Mouse (Mus musculus): ENCODE results near the gene Kpna3. TPM values are rescaled to one million over a fixed set of nuclear protein-coding genes. Genes with fewer than 3 reads are reported as not detected.

The Kpna3 gene
- polyA plus RNA-seq, 2 experiments, result 13.4 to 27.7 TPM

GRCm38 (mm10) chr14:61344590-61344989 lies 95.1 kb downstream of the Kpna3 start:
- Histone ChIP-seq H3K4me1 (replicated peaks; ENCODE audit: control insufficient read depth in 2 of 2, insufficient read depth in 2 of 2, low read length in 1 of 2) (peaks cover 0 to 4% of the 10 kb centered on the region in 2 experiments; a peak in 2 of 4 replicates), H3K4me3 (ENCODE audit: insufficient read depth in 1 of 2, low read depth in 2 of 2, low read length in 2 of 2) (no peak overlapping the region), H3K9ac (replicated peaks) (no peak overlapping the region), H3K27me3 (ENCODE audit: control insufficient read depth, insufficient read depth, low read length) (no peaks in the 10 kb centered on the region), H3K4me2 (ENCODE audit: low read depth) (no peak overlapping the region), H3K36me3 (replicated peaks; ENCODE audit: control insufficient read depth, insufficient read depth, low read depth) (no peaks in the 10 kb centered on the region), H3K9me3 (ENCODE audit: control insufficient read depth, low read length) (no peaks in the 10 kb centered on the region), H3K27ac (no peak overlapping the region)
- no peak for TF ChIP-seq CTCF (IDR thresholded peaks at IDR 0.05; ENCODE audit: low read depth)
- no peak for TF ChIP-seq EP300 (IDR thresholded peaks at IDR 0.05; ENCODE audit: low read depth)
- ATAC-seq (ENCODE audit: insufficient read depth) (no peak), DNase-seq (ENCODE audit: low read depth in 3 of 3, low spot score in 3 of 3) (no peak)
- WGBS (ENCODE audit: insufficient replicate concordance), result 61% methylated on average over 5 of the region's 5 CpGs

- H3K4me2 ChIP-seq (ENCODE audit: low read depth), result no peak overlapping the region
- H3K9me3 ChIP-seq (ENCODE audit: control insufficient read depth, low read length), result no peaks in the 10 kb centered on the region
- 62% methylated on average over 4 of the region's 4 CpGs for WGBS (ENCODE audit: insufficient replicate concordance)
- no peaks in the 10 kb centered on the region for H3K27me3 ChIP-seq (ENCODE audit: control insufficient read depth, insufficient read depth, low read length)
- TF ChIP-seq CTCF (IDR thresholded peaks at IDR 0.05; ENCODE audit: low read depth) (no peak), EP300 (IDR thresholded peaks at IDR 0.05; ENCODE audit: low read depth) (no peak)
- no peaks in the 10 kb centered on the region for H3K4me1 ChIP-seq (replicated peaks; ENCODE audit: control insufficient read depth in 2 of 2, insufficient read depth in 2 of 2, low read length in 1 of 2)
- H3K36me3 ChIP-seq (replicated peaks; ENCODE audit: control insufficient read depth, insufficient read depth, low read depth), result no peaks in the 10 kb centered on the region
- ATAC-seq (ENCODE audit: insufficient read depth) (no peak), DNase-seq (ENCODE audit: low read depth in 3 of 3, low spot score in 3 of 3) (no peak)
- no peak overlapping the region for H3K27ac ChIP-seq
- no peak overlapping the region for H3K9ac ChIP-seq (replicated peaks)
- no peak overlapping the region for H3K4me3 ChIP-seq (ENCODE audit: insufficient read depth in 1 of 2, low read depth in 2 of 2, low read length in 2 of 2)
These were observed 100.3 kb downstream of the Kpna3 start for GRCm38 (mm10) chr14:61339381-61339780.

- no peak overlapping the region for H3K4me3 ChIP-seq (ENCODE audit: insufficient read depth in 1 of 2, low read depth in 2 of 2, low read length in 2 of 2)
- H3K36me3 ChIP-seq (replicated peaks; ENCODE audit: control insufficient read depth, insufficient read depth, low read depth), result no peaks in the 10 kb centered on the region
- H3K4me2 ChIP-seq (ENCODE audit: low read depth), result no peak overlapping the region
- H3K27me3 ChIP-seq (ENCODE audit: control insufficient read depth, insufficient read depth, low read length), result no peaks in the 10 kb centered on the region
- peak; percentile 65 for ATAC-seq (ENCODE audit: insufficient read depth)
- H3K9ac ChIP-seq (replicated peaks), result no peak overlapping the region
- no peak overlapping the region for H3K27ac ChIP-seq
- peaks cover 0 to 3% of the 10 kb centered on the region in 2 experiments; a peak in 1 of 4 replicates for H3K4me1 ChIP-seq (replicated peaks; ENCODE audit: control insufficient read depth in 2 of 2, insufficient read depth in 2 of 2, low read length in 1 of 2)
- WGBS (ENCODE audit: insufficient replicate concordance), result 19% methylated on average over 13 of the region's 13 CpGs
- DNase-seq (ENCODE audit: low read depth in 3 of 3, low spot score in 3 of 3), result peak; percentile 59 to 62 (median 60)
- peak; percentile 90 for TF ChIP-seq CTCF (IDR thresholded peaks at IDR 0.05; ENCODE audit: low read depth)
- no peak for TF ChIP-seq EP300 (IDR thresholded peaks at IDR 0.05; ENCODE audit: low read depth)
- no peaks in the 10 kb centered on the region for H3K9me3 ChIP-seq (ENCODE audit: control insufficient read depth, low read length)
These were observed 108.6 kb downstream of the Kpna3 start for GRCm38 (mm10) chr14:61330996-61331561.

- no peak overlapping the region for H3K9ac ChIP-seq (replicated peaks)
- no peak for TF ChIP-seq EP300 (IDR thresholded peaks at IDR 0.05; ENCODE audit: low read depth)
- no peak for TF ChIP-seq CTCF (IDR thresholded peaks at IDR 0.05; ENCODE audit: low read depth)
- H3K4me1 ChIP-seq (replicated peaks; ENCODE audit: control insufficient read depth in 2 of 2, insufficient read depth in 2 of 2, low read length in 1 of 2), result peaks cover 0 to 3% of the 10 kb centered on the region in 2 experiments; a peak in 1 of 4 replicates
- H3K27ac ChIP-seq, result no peak overlapping the region
- no peak for ATAC-seq (ENCODE audit: insufficient read depth)
- no peak for DNase-seq (ENCODE audit: low read depth in 3 of 3, low spot score in 3 of 3)
- WGBS (ENCODE audit: insufficient replicate concordance), result 80% methylated on average over 11 of the region's 11 CpGs
- H3K4me3 ChIP-seq (ENCODE audit: insufficient read depth in 1 of 2, low read depth in 2 of 2, low read length in 2 of 2), result no peak overlapping the region
- no peaks in the 10 kb centered on the region for H3K9me3 ChIP-seq (ENCODE audit: control insufficient read depth, low read length)
- H3K4me2 ChIP-seq (ENCODE audit: low read depth), result no peak overlapping the region
- H3K36me3 ChIP-seq (replicated peaks; ENCODE audit: control insufficient read depth, insufficient read depth, low read depth), result no peaks in the 10 kb centered on the region
- H3K27me3 ChIP-seq (ENCODE audit: control insufficient read depth, insufficient read depth, low read length), result no peaks in the 10 kb centered on the region
These were observed 109.1 kb downstream of the Kpna3 start for GRCm38 (mm10) chr14:61330591-61330990.

- no peaks in the 10 kb centered on the region for H3K36me3 ChIP-seq (replicated peaks; ENCODE audit: control insufficient read depth, insufficient read depth, low read depth)
- no peak overlapping the region for H3K9ac ChIP-seq (replicated peaks)
- ATAC-seq (ENCODE audit: insufficient read depth), result peak; percentile 33; the same call in 1 of the 2 replicates
- DNase-seq (ENCODE audit: low read depth in 3 of 3, low spot score in 3 of 3), result peak in 1 of 3 experiments; percentile 27
- H3K9me3 ChIP-seq (ENCODE audit: control insufficient read depth, low read length), result no peaks in the 10 kb centered on the region
- peaks cover 0 to 3% of the 10 kb centered on the region in 2 experiments; a peak in 1 of 4 replicates for H3K4me1 ChIP-seq (replicated peaks; ENCODE audit: control insufficient read depth in 2 of 2, insufficient read depth in 2 of 2, low read length in 1 of 2)
- TF ChIP-seq CTCF (IDR thresholded peaks at IDR 0.05; ENCODE audit: low read depth) (peak; percentile 15; the same call in 1 of the 2 replicates), EP300 (IDR thresholded peaks at IDR 0.05; ENCODE audit: low read depth) (no peak)
- H3K27me3 ChIP-seq (ENCODE audit: control insufficient read depth, insufficient read depth, low read length), result no peaks in the 10 kb centered on the region
- H3K4me3 ChIP-seq (ENCODE audit: insufficient read depth in 1 of 2, low read depth in 2 of 2, low read length in 2 of 2), result peak overlapping the region in 1 of 2 experiments; percentile 27; a peak in 2 of 4 replicates
- no peak overlapping the region for H3K27ac ChIP-seq
- WGBS (ENCODE audit: insufficient replicate concordance), result 35% methylated on average over 19 of the region's 19 CpGs
- peak overlapping the region; percentile 33 for H3K4me2 ChIP-seq (ENCODE audit: low read depth)
These were observed 111.8 kb downstream of the Kpna3 start for GRCm38 (mm10) chr14:61327618-61328450.

Measured in liver, embryonic 14.5 days (tissue).